Comparison of ENCODE assay signal across 8 mouse cellular contexts in the genomic region with DNA sequence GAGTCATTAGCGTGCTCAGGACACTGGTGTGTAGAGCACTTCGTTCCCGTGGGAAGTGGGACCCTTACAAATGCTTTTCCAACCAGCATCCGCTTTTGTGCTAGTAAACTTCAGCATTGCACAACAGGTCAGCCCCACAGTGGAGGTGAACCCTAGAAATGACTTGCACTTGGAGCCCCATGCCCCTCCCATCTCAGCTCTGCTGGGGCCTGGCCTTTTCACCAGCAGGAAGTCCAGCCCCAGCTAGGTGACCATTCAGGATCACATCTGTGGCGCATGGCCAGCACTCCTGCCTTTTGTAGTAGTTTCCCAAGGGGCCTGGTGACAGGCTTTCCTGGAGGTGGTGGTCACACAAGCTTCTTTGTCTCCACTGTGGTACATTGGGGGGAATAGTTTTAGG. TPM values are rescaled to one million over a fixed set of nuclear protein-coding genes. Genes with fewer than 3 reads are reported as not detected.
DNase-seq lines count a peak whose midpoint lies in the region; ATAC-seq lines count a peak whose summit lies in the region.

No protein-coding gene starts in this region.

- no peaks in the 10 kb centered on the region; the same call in 1 of the 2 replicates for H3K27me3 ChIP-seq in embryonic facial prominence, embryonic 11.5 days (ENCODE audit: control insufficient read depth, insufficient read depth, low read length)
- peaks cover 49% of the 10 kb centered on the region for H3K27me3 ChIP-seq in limb, embryonic 12.5 days
- peaks cover 99% of the 10 kb centered on the region for H3K27me3 ChIP-seq in midbrain, embryonic 10.5 days (ENCODE audit: low read depth, poor library complexity, severe bottlenecking)

- no peak for ATAC-seq in embryonic facial prominence, embryonic 11.5 days (replicated peaks; ENCODE audit: insufficient number of reproducible peaks, low FRiP score, low TSS enrichment, low read depth)
- ATAC-seq in limb, embryonic 12.5 days (ENCODE audit: insufficient number of reproducible peaks, insufficient read depth, low FRiP score, low TSS enrichment, low read depth): no peak

- 42% methylated on average over 5 of the region's 5 CpGs for WGBS in embryonic facial prominence, embryonic 11.5 days
- WGBS in limb, embryonic 12.5 days: 33% methylated on average over 5 of the region's 5 CpGs
- WGBS in midbrain, embryonic 10.5 days: 54% methylated on average over 5 of the region's 5 CpGs

- peak overlapping the region; percentile 56 for H3K4me3 ChIP-seq in embryonic facial prominence, embryonic 11.5 days (ENCODE audit: low read depth, low read length)
- peak overlapping the region; percentile 56 for H3K4me3 ChIP-seq in limb, embryonic 12.5 days (replicated peaks)
- H3K4me3 ChIP-seq in midbrain, embryonic 10.5 days: peak overlapping the region; percentile 68

- H3K4me1 ChIP-seq in embryonic facial prominence, embryonic 11.5 days (ENCODE audit: control insufficient read depth, insufficient read depth, low read length): no peaks in the 10 kb centered on the region
- H3K4me1 ChIP-seq in limb, embryonic 12.5 days (replicated peaks): peaks cover 53% of the 10 kb centered on the region
- H3K4me1 ChIP-seq in midbrain, embryonic 10.5 days: peaks cover 66% of the 10 kb centered on the region

- peak; percentile 46 for DNase-seq in adrenal gland, adult 2 months
- no peak for DNase-seq in embryonic facial prominence, embryonic 11.5 days (ENCODE audit: low spot score)
- DNase-seq in heart, postnatal 4 days: peak; percentile 40
- DNase-seq in midbrain, embryonic 10.5 days (ENCODE audit: low spot score): no peak
- DNase-seq in thymus, postnatal 14 days: no peak
- DNase-seq in thymus, postnatal 4 days: no peak
- DNase-seq in layer of hippocampus, adult 11-12 months (ENCODE audit: low spot score): no peak

- H3K27ac ChIP-seq in embryonic facial prominence, embryonic 11.5 days (replicated peaks; ENCODE audit: low read depth, low read length): 0 out of 2 replicates have a peak overlapping the region, but pooled peaks have one; percentile 94
- H3K27ac ChIP-seq in limb, embryonic 12.5 days: peak overlapping the region; percentile 95
- H3K27ac ChIP-seq in midbrain, embryonic 10.5 days (replicated peaks): peak overlapping the region; percentile 95; the same call in 1 of the 2 replicates

- H3K9ac ChIP-seq in embryonic facial prominence, embryonic 11.5 days (replicated peaks; ENCODE audit: low read length): peak overlapping the region; percentile 77
- H3K9ac ChIP-seq in limb, embryonic 12.5 days (replicated peaks): peak overlapping the region; percentile 74

- H3K36me3 ChIP-seq in embryonic facial prominence, embryonic 11.5 days (replicated peaks; ENCODE audit: control insufficient read depth, insufficient read depth, low read depth, low read length): no peaks in the 10 kb centered on the region
- H3K36me3 ChIP-seq in limb, embryonic 12.5 days: no peaks in the 10 kb centered on the region
- no peaks in the 10 kb centered on the region for H3K36me3 ChIP-seq in midbrain, embryonic 10.5 days

- peak overlapping the region; percentile 83 for H3K4me2 ChIP-seq in embryonic facial prominence, embryonic 11.5 days (ENCODE audit: low read depth, low read length)
- H3K4me2 ChIP-seq in limb, embryonic 12.5 days: peak overlapping the region; percentile 82

- no peaks in the 10 kb centered on the region for H3K9me3 ChIP-seq in embryonic facial prominence, embryonic 11.5 days (replicated peaks; ENCODE audit: control insufficient read depth, low read length)
- H3K9me3 ChIP-seq in limb, embryonic 12.5 days: no peaks in the 10 kb centered on the region
- H3K9me3 ChIP-seq in midbrain, embryonic 10.5 days (replicated peaks): no peaks in the 10 kb centered on the region

RNA-seq across cellular contexts. Expression of gene Tmem164, which starts 1.8 kb away (rescaled TPM):
- total RNA-seq in adrenal gland, adult 2 months (2021): 10 to 100 TPM; 26.0 to 36.3 TPM
- polyA plus RNA-seq in adrenal gland, adult 2 months (2012; rRNA removed): 16.4 and 18.9 TPM in 2 replicates
- 41.1 and 42.3 TPM in 2 replicates for polyA plus RNA-seq in embryonic facial prominence, embryonic 11.5 days (2014; fragmentation: Nextera tagmentation; extraction: Ambion mirVana)
- total RNA-seq in heart, postnatal 4 days (2021): 10 to 100 TPM; 52.2 to 69.6 TPM
- 70.4 and 70.5 TPM in 2 replicates for polyA plus RNA-seq in limb, embryonic 12.5 days (2016; fragmentation: Nextera tagmentation; extraction: Ambion mirVana)
- 53.4 and 54.9 TPM in 2 replicates for polyA plus RNA-seq in midbrain, embryonic 10.5 days (2016; fragmentation: Nextera tagmentation; extraction: Ambion mirVana)

Comparison
In these comparisons a context has a peak if more than half of its experiments do, and no peak if none do; other contexts are left out.
1. DNase-seq: peak in adrenal gland, adult 2 months (single experiment) and heart, postnatal 4 days (single experiment); none in embryonic facial prominence, embryonic 11.5 days (single experiment), midbrain, embryonic 10.5 days (single experiment), thymus, postnatal 14 days (single experiment), thymus, postnatal 4 days (single experiment) and layer of hippocampus, adult 11-12 months (single experiment).
2. Peak in every context shown above with its lines, with median percentiles within 50 percentile points of each other: H3K27ac ChIP-seq and H3K4me3 ChIP-seq.